Mouse (Mus musculus): Measurements from ENCODE around the gene 2610028H24Rik. TPM values are rescaled to one million over a fixed set of nuclear protein-coding genes. Genes with fewer than 3 reads are reported as not detected.

Gene 2610028H24Rik
- total RNA-seq (2012; rRNA removed) (0.25 and 0.42 TPM in 2 replicates), total RNA-seq (2014; rRNA removed) (not detected in 2 replicates), polyA plus RNA-seq (2012; ENCODE audit: insufficient read length, low read depth) (not detected in 2 replicates)

GRCm38 (mm10) chr10:76448851-76449250 lies at the start of gene 2610028H24Rik:
TSS of gene 2610028H24Rik (plus strand) at chr10:76449081.
- H3K79me2 ChIP-seq (replicated peaks; ENCODE audit: control insufficient read depth, extremely low read depth, insufficient read depth, poor library complexity, severe bottlenecking) = no peaks in the 10 kb centered on the region
- TF ChIP-seq BHLHE40 (IDR thresholded peaks at IDR 0.05; ENCODE audit: low read depth, low read length) (no peak), RAD21 (IDR thresholded peaks at IDR 0.05; ENCODE audit: low read depth, low read length) (no peak), ETS1 (conservative IDR thresholded peaks at IDR 0.05; ENCODE audit: low read depth, low read length) (no peak), CHD2 (IDR thresholded peaks at IDR 0.05; ENCODE audit: low read length) (no peak), USF1 (IDR thresholded peaks at IDR 0.05; ENCODE audit: low read depth, low read length) (no peak), MAFK (IDR thresholded peaks at IDR 0.05; ENCODE audit: insufficient replicate concordance, low read length) (no peak), HCFC1 (IDR thresholded peaks at IDR 0.05; ENCODE audit: low read depth, low read length) (no peak), E2F4 (IDR thresholded peaks at IDR 0.05; ENCODE audit: insufficient replicate concordance, low read depth, low read length) (no peak), SIN3A (IDR thresholded peaks at IDR 0.05; ENCODE audit: low read length) (no peak), UBTF (IDR thresholded peaks at IDR 0.05; ENCODE audit: low read depth, low read length) (no peak), JUN (IDR thresholded peaks at IDR 0.05; ENCODE audit: insufficient read depth, low read depth, low read length) (no peak), CHD1 (IDR thresholded peaks at IDR 0.05; ENCODE audit: low read depth, low read length) (no peak), NRF1 (IDR thresholded peaks at IDR 0.05; ENCODE audit: low read depth, low read length) (no peak), ZNF384 (IDR thresholded peaks at IDR 0.05; ENCODE audit: low read depth, low read length) (no peak), MAZ (IDR thresholded peaks at IDR 0.05; ENCODE audit: low read depth, low read length) (no peak), ZMIZ1 (IDR thresholded peaks at IDR 0.05; ENCODE audit: low read depth, low read length) (no peak), TBP (conservative IDR thresholded peaks at IDR 0.05; ENCODE audit: low read depth, low read length) (no peak), MXI1 (IDR thresholded peaks at IDR 0.05; ENCODE audit: low read depth, low read length) (no peak), NELFE (IDR thresholded peaks at IDR 0.05; ENCODE audit: low read depth, low read length) (no peak)
- DNase-seq (ENCODE audit: extremely low read depth) = no peak
- H3K9me3 ChIP-seq (replicated peaks; ENCODE audit: low read length) = no peaks in the 10 kb centered on the region
- no peaks in the 10 kb centered on the region for H3K36me3 ChIP-seq (replicated peaks in 1 of 2; ENCODE audit: control insufficient read depth in 1 of 2, insufficient read depth in 1 of 2, low read length in 1 of 2)
- H3K4me3 ChIP-seq (replicated peaks in 1 of 3; ENCODE audit: low read depth in 2 of 3, low read length in 2 of 3, poor library complexity in 1 of 3) = no peak within 1 kb of the TSS
- peaks cover 0 to 8% of the 10 kb centered on the region in 2 experiments; a peak in 1 of 4 replicates for H3K4me1 ChIP-seq (ENCODE audit: control insufficient read depth in 1 of 2, insufficient read depth in 2 of 2)
- H3K27me3 ChIP-seq (replicated peaks) = peaks cover 2% of the 10 kb centered on the region
- no peak within 1 kb of the TSS for H3K9ac ChIP-seq (ENCODE audit: insufficient read depth, low read depth)
- in situ Hi-C loops (cut with MboI; ENCODE audit: low pct_ligation_motif_present, low pct_unique_long_range_greater_than_20kb, low sequenced_read_pairs) (no loop called here), dilution Hi-C loops (cut with MboI; ENCODE audit: extremely low pct_ligation_motif_present, extremely low pct_unique_long_range_greater_than_20kb, low sequenced_read_pairs) (no loop called here)
- H3K27ac ChIP-seq (ENCODE audit: insufficient read depth, low read depth) = no peak within 1 kb of the TSS
- no peak within 1 kb of the TSS for H3K4me2 ChIP-seq (ENCODE audit: insufficient read depth, low read depth, poor library complexity, severe bottlenecking)

DNA sequence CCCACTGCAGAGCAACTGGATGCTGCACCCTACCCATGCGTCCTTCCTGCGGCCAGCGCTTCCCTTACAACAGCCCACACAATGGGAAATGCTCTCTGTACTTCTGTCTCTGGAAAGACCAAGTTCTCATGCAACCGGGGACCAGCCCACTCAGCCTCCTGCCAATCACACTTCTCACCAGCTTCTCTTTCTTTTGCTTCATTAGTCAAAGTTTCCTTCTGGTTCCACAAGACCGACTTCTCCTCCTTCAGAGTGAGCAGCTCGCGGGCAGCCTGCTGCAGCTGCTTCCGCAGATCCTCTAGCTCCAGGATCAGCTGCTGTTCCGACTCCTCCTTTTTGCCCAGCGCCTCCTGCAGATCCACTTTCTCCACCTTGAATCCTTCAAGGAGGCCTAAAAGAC lies 40.4 kb upstream of the 2610028H24Rik start:
- Histone ChIP-seq H3K9me3 (replicated peaks; ENCODE audit: low read length) (no peaks in the 10 kb centered on the region), H3K4me1 (ENCODE audit: control insufficient read depth in 1 of 2, insufficient read depth in 2 of 2) (peaks cover 0 to 7% of the 10 kb centered on the region in 2 experiments; a peak in 2 of 4 replicates), H3K4me3 (replicated peaks in 1 of 3; ENCODE audit: low read depth in 2 of 3, low read length in 2 of 3, poor library complexity in 1 of 3) (no peak overlapping the region), H3K27ac (ENCODE audit: insufficient read depth, low read depth) (no peak overlapping the region), H3K36me3 (replicated peaks in 1 of 2; ENCODE audit: control insufficient read depth in 1 of 2, insufficient read depth in 1 of 2, low read length in 1 of 2) (peaks cover 69 to 90% of the 10 kb centered on the region in 2 experiments), H3K79me2 (replicated peaks; ENCODE audit: control insufficient read depth, extremely low read depth, insufficient read depth, poor library complexity, severe bottlenecking) (no peaks in the 10 kb centered on the region), H3K4me2 (ENCODE audit: insufficient read depth, low read depth, poor library complexity, severe bottlenecking) (no peak overlapping the region), H3K27me3 (replicated peaks) (no peaks in the 10 kb centered on the region), H3K9ac (ENCODE audit: insufficient read depth, low read depth) (no peak overlapping the region)
- in situ Hi-C loops (cut with MboI; ENCODE audit: low pct_ligation_motif_present, low pct_unique_long_range_greater_than_20kb, low sequenced_read_pairs) (no loop called here), dilution Hi-C loops (cut with MboI; ENCODE audit: extremely low pct_ligation_motif_present, extremely low pct_unique_long_range_greater_than_20kb, low sequenced_read_pairs) (no loop called here)
- no peak for TF ChIP-seq CHD1 (IDR thresholded peaks at IDR 0.05; ENCODE audit: low read depth, low read length)
- TF ChIP-seq TBP (conservative IDR thresholded peaks at IDR 0.05; ENCODE audit: low read depth, low read length) = no peak
- peak; percentile 21; the same call in 1 of the 2 replicates for TF ChIP-seq ETS1 (conservative IDR thresholded peaks at IDR 0.05; ENCODE audit: low read depth, low read length)
- 0 out of 2 replicates have a peak, but pooled peaks have one; percentile 25 for TF ChIP-seq EP300 (IDR thresholded peaks at IDR 0.05; ENCODE audit: low read length)
- TF ChIP-seq RCOR1 (conservative IDR thresholded peaks at IDR 0.05; ENCODE audit: low read depth, low read length) = no peak
- peak; percentile 33 for DNase-seq (ENCODE audit: extremely low read depth)
